Mouse (Mus musculus) CD8-positive naive resting alpha-beta T cell, adult 57 days (primary cell): ENCODE results near the gene Ube2v1. TPM values are rescaled to one million over a fixed set of nuclear protein-coding genes. Genes with fewer than 3 reads are reported as not detected.

Experiments used
- total RNA-seq: library from RNA; stranded (reverse); gene quantifications from one replicate; pipeline ENCODE4 v1.2.4, GENCODE M21; 2023

Gene Ube2v1
- 117 TPM for total RNA-seq

DNA sequence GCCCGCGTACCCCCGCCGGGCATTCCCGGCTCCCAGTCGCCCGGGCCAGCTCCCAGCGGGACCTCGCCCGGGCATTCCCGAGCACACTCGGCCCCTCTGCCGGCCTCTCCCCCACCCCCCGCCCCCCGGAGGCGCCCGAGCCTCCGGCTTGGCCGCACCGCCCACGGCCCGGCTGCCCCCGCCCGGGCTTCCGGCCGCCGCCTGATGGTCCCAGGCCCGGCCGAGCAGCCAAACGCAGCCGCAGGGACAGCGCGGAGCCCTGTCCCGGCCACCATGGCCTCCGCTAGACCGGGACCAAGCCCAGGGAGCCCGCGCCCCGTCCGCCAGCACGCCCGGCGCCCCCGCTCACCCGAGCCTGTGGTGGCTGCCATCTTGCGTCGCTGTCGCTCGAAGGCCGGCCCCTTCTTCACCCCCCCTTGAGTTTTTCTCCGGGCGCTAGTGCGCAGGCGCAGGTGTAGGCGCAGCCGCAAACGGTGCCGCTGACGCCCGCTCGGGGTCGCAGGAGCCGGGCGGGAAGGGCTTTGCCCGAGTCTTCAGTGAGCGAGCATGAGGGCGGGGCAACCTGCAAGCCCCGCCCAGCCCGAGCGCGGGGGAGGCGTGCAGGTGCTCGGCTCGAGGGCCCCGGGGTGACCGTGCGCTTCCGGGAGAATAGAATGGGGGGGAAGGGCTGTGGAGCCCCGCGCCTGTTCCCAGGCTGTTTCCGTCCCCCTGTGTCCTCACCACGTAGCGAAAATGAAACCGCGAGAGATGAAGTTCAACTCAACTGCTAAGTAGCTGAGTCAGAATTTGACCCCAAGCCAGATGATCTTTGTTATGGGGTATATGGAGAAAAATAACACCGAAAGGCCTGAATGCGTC, at the start of gene Ube2v1:
Gene Ube2v1 (minus strand): TSS at position 505 of the 858 bp plus-strand sequence.

GRCm38 (mm10) chr2:167661270-167662203, 29.6 kb upstream of the Ube2v1 start, which contains the start of gene Gm20431:
Gm20431 (minus strand) TSS chr2:167661496.

Other genes starting within 250 kb of the Ube2v1 start
- 102 TPM for gene Slc9a8, start 210.4 kb downstream of the Ube2v1 start, total RNA-seq
- 113 TPM for gene Rnf114, start 139.4 kb downstream of the Ube2v1 start, total RNA-seq
- 41.6 TPM for gene Spata2, start 139.2 kb downstream of the Ube2v1 start, total RNA-seq
- 1.2 TPM for gene Snai1, start 93.9 kb downstream of the Ube2v1 start, total RNA-seq
- 20.1 TPM for gene Gm20431, start 29.4 kb upstream of the Ube2v1 start, total RNA-seq
- 35.9 TPM for gene Cebpb, start 56.8 kb upstream of the Ube2v1 start, total RNA-seq
- 83.9 TPM for gene Tmem189, start 57.7 kb upstream of the Ube2v1 start, total RNA-seq